Mouse (Mus musculus): Measurements from ENCODE around the gene Snapc1. TPM values are rescaled to one million over a fixed set of nuclear protein-coding genes. Genes with fewer than 3 reads are reported as not detected.

Gene Snapc1
- polyA plus RNA-seq, 1 experiment = 7.7 TPM

DNA sequence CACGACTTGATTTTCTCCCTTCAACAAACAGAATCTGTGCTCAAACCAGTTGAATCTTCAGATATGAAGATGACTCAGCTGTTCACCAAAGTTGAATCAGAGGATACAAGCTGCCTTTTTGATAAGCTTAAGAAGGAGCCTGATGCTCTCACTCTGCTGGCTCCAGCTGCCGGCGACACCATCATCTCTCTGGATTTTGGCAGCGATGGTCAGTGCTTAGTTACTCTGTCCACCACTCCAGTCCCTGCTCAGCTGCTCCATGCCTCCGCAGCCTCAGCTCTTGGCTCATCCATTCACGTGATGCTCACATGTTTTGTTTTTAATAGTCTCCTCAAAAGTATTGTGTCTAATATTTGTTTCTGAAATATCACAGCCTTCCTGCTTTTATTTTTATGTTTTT, 24.7 kb upstream of the Snapc1 start:
- peaks cover 44% of the 10 kb centered on the region for H3K36me3 ChIP-seq (ENCODE audit: control insufficient read depth, insufficient read depth, low read length)
- WGBS = 87% methylated on average over 6 of the region's 6 CpGs
- no peak overlapping the region for H3K27ac ChIP-seq (ENCODE audit: insufficient read depth, low read length)
- no peaks in the 10 kb centered on the region for H3K27me3 ChIP-seq (ENCODE audit: control insufficient read depth, insufficient read depth, low read length)
- TF ChIP-seq CTCF (IDR thresholded peaks at IDR 0.05; ENCODE audit: extremely low read depth, insufficient read depth, insufficient read length, insufficient replicate concordance) (no peak), POLR2A (IDR thresholded peaks at IDR 0.05; ENCODE audit: low read depth, low read length) (no peak)
- H3K4me3 ChIP-seq (ENCODE audit: extremely low read depth, insufficient read depth, insufficient read length) = no peak overlapping the region
- no peak for DNase-seq (ENCODE audit: low read depth in 1 of 2, low spot score in 2 of 2)
- no peaks in the 10 kb centered on the region for H3K4me1 ChIP-seq (ENCODE audit: control insufficient read depth, insufficient read depth, insufficient read length)

DNA sequence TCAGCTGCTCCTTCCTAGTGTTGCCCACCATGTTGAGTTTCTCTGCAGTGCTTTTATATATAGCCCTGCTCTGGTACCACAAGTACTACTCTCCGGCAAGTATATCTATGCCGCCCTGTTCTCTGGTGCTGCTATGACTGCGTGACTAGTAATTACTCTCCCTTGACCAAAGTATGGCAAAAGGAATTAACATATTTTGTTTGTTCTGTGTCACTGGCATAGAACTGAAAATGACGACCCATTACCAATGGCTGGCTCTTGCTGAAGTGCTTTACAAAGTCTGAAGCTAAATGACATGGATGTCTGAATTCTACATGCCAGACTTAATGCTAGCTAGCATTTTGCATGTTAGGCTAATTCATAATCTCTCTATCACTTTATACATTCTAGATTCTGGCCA, 15.9 kb upstream of the Snapc1 start:
- peaks cover 17% of the 10 kb centered on the region for H3K36me3 ChIP-seq (ENCODE audit: control insufficient read depth, insufficient read depth, low read length)
- 91% methylated on average over 4 of the region's 4 CpGs for WGBS
- TF ChIP-seq CTCF (IDR thresholded peaks at IDR 0.05; ENCODE audit: extremely low read depth, insufficient read depth, insufficient read length, insufficient replicate concordance) (no peak), POLR2A (IDR thresholded peaks at IDR 0.05; ENCODE audit: low read depth, low read length) (no peak)
- no peak overlapping the region for H3K27ac ChIP-seq (ENCODE audit: insufficient read depth, low read length)
- H3K4me1 ChIP-seq (ENCODE audit: control insufficient read depth, insufficient read depth, insufficient read length) = peaks cover 5% of the 10 kb centered on the region
- no peaks in the 10 kb centered on the region for H3K27me3 ChIP-seq (ENCODE audit: control insufficient read depth, insufficient read depth, low read length)
- DNase-seq (ENCODE audit: low read depth in 1 of 2, low spot score in 2 of 2) = no peak
- H3K4me3 ChIP-seq (ENCODE audit: extremely low read depth, insufficient read depth, insufficient read length) = no peak overlapping the region

DNA sequence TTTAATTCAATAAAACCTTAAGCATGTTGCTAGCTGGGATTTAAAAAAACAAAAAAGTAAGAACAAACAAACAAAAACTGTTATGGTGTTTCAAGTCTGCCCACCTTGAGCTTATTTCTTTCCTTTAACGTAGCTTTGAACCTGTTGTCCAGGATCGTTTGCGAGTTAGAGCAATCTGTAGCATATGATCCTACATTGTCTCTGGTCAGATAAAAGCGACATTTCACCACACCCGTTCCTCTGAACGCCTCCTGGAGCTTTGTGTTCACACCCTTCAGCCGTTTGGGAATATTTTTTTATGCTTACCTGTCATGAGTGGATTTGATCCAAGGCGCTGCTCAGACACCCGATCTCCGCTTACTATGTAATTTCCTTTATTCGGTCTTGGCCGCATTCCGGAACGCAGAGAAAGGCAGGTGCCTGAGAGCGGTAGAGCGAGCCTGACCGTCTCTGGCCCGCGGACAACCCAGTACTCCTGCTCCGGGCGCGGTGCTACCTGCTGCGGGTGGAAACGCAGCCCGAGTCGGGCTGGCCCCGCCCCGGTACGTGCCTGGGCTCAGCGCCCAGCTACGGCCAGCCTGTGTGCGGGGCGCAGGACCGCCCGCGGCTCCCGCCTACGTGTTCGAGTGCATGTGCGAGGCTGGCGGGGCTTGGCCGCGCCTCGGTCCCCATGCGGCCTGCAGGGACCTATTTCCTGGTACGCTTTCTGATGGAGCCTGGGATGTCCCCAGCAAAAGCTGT, 14.8 kb upstream of the Snapc1 start:
- Histone ChIP-seq H3K27ac (ENCODE audit: insufficient read depth, low read length) (no peak overlapping the region), H3K4me1 (ENCODE audit: control insufficient read depth, insufficient read depth, insufficient read length) (peaks cover 5% of the 10 kb centered on the region), H3K4me3 (ENCODE audit: extremely low read depth, insufficient read depth, insufficient read length) (no peak overlapping the region; the same call in 1 of the 2 replicates), H3K36me3 (ENCODE audit: control insufficient read depth, insufficient read depth, low read length) (peaks cover 13% of the 10 kb centered on the region), H3K27me3 (ENCODE audit: control insufficient read depth, insufficient read depth, low read length) (no peaks in the 10 kb centered on the region)
- 16% methylated on average over 46 of the region's 46 CpGs for WGBS
- TF ChIP-seq CTCF (IDR thresholded peaks at IDR 0.05; ENCODE audit: extremely low read depth, insufficient read depth, insufficient read length, insufficient replicate concordance) (no peak), POLR2A (IDR thresholded peaks at IDR 0.05; ENCODE audit: low read depth, low read length) (no peak)
- no peak for DNase-seq (ENCODE audit: low read depth in 1 of 2, low spot score in 2 of 2)

DNA sequence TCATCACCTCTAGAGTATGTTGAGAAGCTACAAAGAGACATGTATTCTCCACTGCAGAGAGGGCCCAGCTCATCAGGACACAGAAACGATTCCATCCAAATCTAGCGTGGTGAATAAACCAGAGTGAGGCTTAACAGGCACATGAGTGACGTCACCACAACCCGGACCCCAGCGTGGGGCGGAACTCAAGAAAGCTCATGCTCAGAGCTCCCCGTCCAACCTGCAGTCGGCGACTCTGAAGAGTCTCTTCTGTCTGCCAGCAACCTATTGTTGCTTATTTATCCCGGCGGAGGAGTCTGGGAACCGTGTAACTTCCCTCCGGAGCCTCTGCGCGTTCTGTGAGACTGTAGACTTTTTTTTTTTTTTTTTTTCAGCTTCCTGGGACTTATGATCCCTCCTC, 11.4 kb upstream of the Snapc1 start:
- DNase-seq (ENCODE audit: low read depth in 1 of 2, low spot score in 2 of 2) = peak in 1 of 2 experiments; percentile 47
- Histone ChIP-seq H3K27me3 (ENCODE audit: control insufficient read depth, insufficient read depth, low read length) (no peaks in the 10 kb centered on the region), H3K4me1 (ENCODE audit: control insufficient read depth, insufficient read depth, insufficient read length) (peaks cover 5% of the 10 kb centered on the region), H3K27ac (ENCODE audit: insufficient read depth, low read length) (no peak overlapping the region), H3K4me3 (ENCODE audit: extremely low read depth, insufficient read depth, insufficient read length) (peak overlapping the region; percentile 46), H3K36me3 (ENCODE audit: control insufficient read depth, insufficient read depth, low read length) (peaks cover 3% of the 10 kb centered on the region)
- no peak for TF ChIP-seq POLR2A (IDR thresholded peaks at IDR 0.05; ENCODE audit: low read depth, low read length)
- no peak for TF ChIP-seq CTCF (IDR thresholded peaks at IDR 0.05; ENCODE audit: extremely low read depth, insufficient read depth, insufficient read length, insufficient replicate concordance)
- 13% methylated on average over 15 of the region's 15 CpGs for WGBS

DNA sequence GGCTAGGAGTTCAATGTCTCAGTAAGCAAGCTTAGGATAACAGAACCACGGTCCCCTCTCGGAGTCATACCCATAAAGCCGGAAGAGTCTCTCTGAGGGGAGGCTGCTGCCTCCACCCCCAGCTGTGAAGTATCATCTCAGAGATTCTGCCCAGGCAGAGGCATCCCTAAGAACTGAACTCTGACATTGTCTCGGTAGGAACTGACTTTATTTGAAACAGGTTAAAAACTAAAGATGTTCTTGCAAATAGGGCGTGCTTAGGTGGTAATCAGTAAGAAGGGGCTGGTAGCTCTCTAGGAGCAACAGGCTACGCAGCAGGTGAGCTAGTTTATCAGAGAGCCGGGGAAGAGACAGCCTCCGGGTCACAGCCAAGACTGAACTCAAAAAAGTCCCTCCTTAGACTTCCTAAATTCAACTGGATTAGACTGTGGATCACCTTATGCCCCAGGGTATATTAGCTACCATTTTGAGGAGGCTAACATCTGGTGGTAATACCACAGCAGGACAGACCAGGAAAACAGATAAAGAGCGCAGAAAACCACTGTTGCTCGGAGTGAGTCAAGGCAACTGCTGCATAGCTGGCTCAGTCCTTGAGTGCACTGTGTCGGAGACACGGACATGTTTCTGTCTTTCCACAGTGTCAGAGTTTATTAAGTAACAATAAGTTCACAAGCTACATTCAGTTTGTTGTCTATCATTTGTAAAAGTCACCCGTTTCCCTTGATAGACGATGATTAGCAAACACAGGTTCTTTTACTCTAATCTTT, 10.7 kb upstream of the Snapc1 start:
- H3K36me3 ChIP-seq (ENCODE audit: control insufficient read depth, insufficient read depth, low read length) = peaks cover 1% of the 10 kb centered on the region; the same call in 1 of the 2 replicates
- TF ChIP-seq CTCF (IDR thresholded peaks at IDR 0.05; ENCODE audit: extremely low read depth, insufficient read depth, insufficient read length, insufficient replicate concordance) (no peak), POLR2A (IDR thresholded peaks at IDR 0.05; ENCODE audit: low read depth, low read length) (no peak)
- H3K27me3 ChIP-seq (ENCODE audit: control insufficient read depth, insufficient read depth, low read length) = no peaks in the 10 kb centered on the region
- DNase-seq (ENCODE audit: low read depth in 1 of 2, low spot score in 2 of 2) = no peak
- 55% methylated on average over 14 of the region's 14 CpGs for WGBS
- no peak overlapping the region for H3K27ac ChIP-seq (ENCODE audit: insufficient read depth, low read length)
- peaks cover 5% of the 10 kb centered on the region for H3K4me1 ChIP-seq (ENCODE audit: control insufficient read depth, insufficient read depth, insufficient read length)
- no peak overlapping the region for H3K4me3 ChIP-seq (ENCODE audit: extremely low read depth, insufficient read depth, insufficient read length)

DNA sequence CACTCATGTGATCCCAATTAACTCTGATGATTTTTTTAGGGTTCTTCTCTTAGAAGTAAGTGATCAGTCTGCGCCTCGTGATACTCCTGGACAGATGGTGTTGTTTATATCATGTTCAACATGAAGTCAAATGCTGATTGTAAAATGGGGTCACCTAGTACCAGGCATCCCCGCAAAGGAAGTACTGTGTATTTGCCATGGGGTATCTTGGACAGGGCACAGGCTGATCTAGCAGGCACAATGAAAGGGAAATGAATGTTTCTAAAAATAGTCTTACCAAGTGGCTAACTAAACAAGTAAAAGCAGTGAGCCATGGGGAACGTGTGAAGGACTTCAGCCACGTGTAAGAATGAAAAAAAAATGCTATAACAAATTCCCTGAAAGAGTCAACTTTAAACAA, 9.5 kb upstream of the Snapc1 start:
- Histone ChIP-seq H3K27ac (ENCODE audit: insufficient read depth, low read length) (no peak overlapping the region), H3K36me3 (ENCODE audit: control insufficient read depth, insufficient read depth, low read length) (no peaks in the 10 kb centered on the region), H3K4me3 (ENCODE audit: extremely low read depth, insufficient read depth, insufficient read length) (no peak overlapping the region), H3K27me3 (ENCODE audit: control insufficient read depth, insufficient read depth, low read length) (no peaks in the 10 kb centered on the region), H3K4me1 (ENCODE audit: control insufficient read depth, insufficient read depth, insufficient read length) (peaks cover under 1% of the 10 kb centered on the region; the same call in 1 of the 2 replicates)
- TF ChIP-seq CTCF (IDR thresholded peaks at IDR 0.05; ENCODE audit: extremely low read depth, insufficient read depth, insufficient read length, insufficient replicate concordance) = no peak
- no peak for TF ChIP-seq POLR2A (IDR thresholded peaks at IDR 0.05; ENCODE audit: low read depth, low read length)
- 40% methylated on average over 5 of the region's 5 CpGs for WGBS
- no peak for DNase-seq (ENCODE audit: low read depth in 1 of 2, low spot score in 2 of 2)

Data from spleen, adult 2 months (tissue).